In the genomic region with DNA sequence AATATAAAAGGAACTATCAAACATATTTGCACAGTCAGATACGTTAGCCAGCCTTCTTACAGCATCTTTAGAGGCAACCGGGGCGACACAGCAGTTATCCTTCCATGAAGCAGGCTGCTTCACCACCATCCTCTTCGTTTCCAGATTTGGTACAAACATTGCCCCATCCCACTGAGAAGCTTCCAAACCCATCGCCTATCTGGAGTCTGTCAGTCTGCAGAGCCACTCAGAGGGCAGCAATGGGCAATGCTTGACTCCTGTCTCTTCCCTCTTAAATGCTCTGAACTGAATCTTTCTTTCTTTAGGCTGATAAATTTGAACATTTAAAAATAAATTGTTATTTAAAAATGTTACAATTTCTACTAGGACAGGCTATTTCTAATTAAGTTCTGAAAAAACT, we compare ENCODE assay signal across 30 mouse cellular contexts. TPM values are rescaled to one million over a fixed set of nuclear protein-coding genes. Genes with fewer than 3 reads are reported as not detected.
"Had no signal": no experiment of that assay in that cellular context is flagged by ENCODE, and none has a peak within 500 bp of the region (broad histone marks: within the 10 kb centered on the region; RNA-seq: fewer than 3 reads in every experiment).

No protein-coding gene starts in this region.

- H3K9ac ChIP-seq: heart, embryonic 15.5 days; limb, embryonic 15.5 days; liver, embryonic 12.5 days; liver, embryonic 14.5 days had no signal

- H3K27me3 ChIP-seq: heart, embryonic 13.5 days; heart, embryonic 15.5 days; hindbrain, embryonic 13.5 days; hindbrain, embryonic 15.5 days; kidney, embryonic 15.5 days; limb, embryonic 13.5 days; limb, embryonic 15.5 days; liver, embryonic 12.5 days had no signal

- H3K27ac ChIP-seq: heart, embryonic 13.5 days; heart, embryonic 15.5 days; hindbrain, embryonic 13.5 days; hindbrain, embryonic 15.5 days; hindbrain, postnatal 0 days; kidney, embryonic 15.5 days; kidney, postnatal 0 days; limb, embryonic 13.5 days; limb, embryonic 15.5 days; liver, embryonic 12.5 days; liver, embryonic 14.5 days had no signal

- H3K4me3 ChIP-seq: heart, embryonic 15.5 days; hindbrain, embryonic 15.5 days; limb, embryonic 13.5 days; limb, embryonic 15.5 days; liver, embryonic 12.5 days had no signal

- DNase-seq: gastrocnemius, postnatal 14 days; gastrocnemius, postnatal 36 days; heart, adult 18-20 months; heart, postnatal 36 days; kidney, adult 11 months; kidney, adult 2 months; kidney, adult 9 months; kidney, postnatal 14 days; kidney, postnatal 36 days; layer of hippocampus, adult 9-11 months; layer of hippocampus, postnatal 36 days; left cerebral cortex, postnatal 4 days had no signal

- H3K4me2 ChIP-seq: limb, embryonic 15.5 days; liver, embryonic 12.5 days had no signal

- ATAC-seq: liver, embryonic 12.5 days had no signal

- H3K9me3 ChIP-seq: heart, embryonic 13.5 days; heart, embryonic 15.5 days; hindbrain, embryonic 13.5 days; hindbrain, embryonic 15.5 days; kidney, embryonic 15.5 days; limb, embryonic 13.5 days; limb, embryonic 15.5 days; liver, embryonic 12.5 days had no signal

RNA-seq across cellular contexts. Expression of gene Tcfl5, which starts 15.9 kb away (rescaled TPM):
- total RNA-seq: gastrocnemius, adult 18-20 months; gastrocnemius, adult 8-10 months; gastrocnemius, postnatal 36 days; heart, adult 18-20 months; heart, adult 8-10 months; hematopoietic stem cell, adult 5-6 weeks; liver, adult 2 months had no signal
- polyA plus RNA-seq: heart, embryonic 13.5 days; heart, postnatal 0 days; large intestine, adult 2 months; liver, adult 2 months had no signal
